Mouse (Mus musculus): ENCODE measurements around the gene Ahctf1.
"Not testable (repeated sequence)": the region's sequence is repeated elsewhere in the genome, so short reads cannot be mapped to it uniquely, and the experiment has no call there.

Ahctf1 gene

GRCm38 (mm10) chr1:179803513-179804139 lies at the start of gene Ahctf1:
TSS of gene Ahctf1 (minus strand) at chr1:179803680.
- DNase-seq (ENCODE audit: low spot score in 2 of 2): peak; percentile 96

GRCm38 (mm10) chr1:179847759-179848389 lies 44.4 kb upstream of the Ahctf1 start:
- DNase-seq (ENCODE audit: low spot score in 2 of 2): peak; percentile 68 to 75

- no peak for DNase-seq (ENCODE audit: low spot score in 2 of 2)
Observed at GRCm38 (mm10) chr1:179847173-179847572, 43.7 kb upstream of the Ahctf1 start.

GRCm38 (mm10) chr1:179845832-179846499 lies 42.5 kb upstream of the Ahctf1 start:
- DNase-seq (ENCODE audit: low spot score in 2 of 2): no peak

GRCm38 (mm10) chr1:179844894-179845293 lies 41.4 kb upstream of the Ahctf1 start:
- peak in 1 of 2 experiments; percentile 27 for DNase-seq (ENCODE audit: low spot score in 2 of 2)

GRCm38 (mm10) chr1:179843981-179844380 lies 40.5 kb upstream of the Ahctf1 start:
- DNase-seq (ENCODE audit: low spot score in 2 of 2): no peak

GRCm38 (mm10) chr1:179842568-179842967 lies 39.1 kb upstream of the Ahctf1 start:
- no peak for DNase-seq (ENCODE audit: low spot score in 2 of 2)

- DNase-seq (ENCODE audit: low spot score in 2 of 2): no peak
Observed at GRCm38 (mm10) chr1:179836426-179837404, 33.2 kb upstream of the Ahctf1 start.

GRCm38 (mm10) chr1:179835753-179836425 lies 32.4 kb upstream of the Ahctf1 start:
- no peak for DNase-seq (ENCODE audit: low spot score in 2 of 2)

- DNase-seq (ENCODE audit: low spot score in 2 of 2): no peak
Observed at GRCm38 (mm10) chr1:179833596-179833995, 30.1 kb upstream of the Ahctf1 start.

GRCm38 (mm10) chr1:179832710-179833240 lies 29.3 kb upstream of the Ahctf1 start:
- no peak for DNase-seq (ENCODE audit: low spot score in 2 of 2)

- no peak for DNase-seq (ENCODE audit: low spot score in 2 of 2)
Observed at GRCm38 (mm10) chr1:179828900-179829299, 25.4 kb upstream of the Ahctf1 start.

GRCm38 (mm10) chr1:179828051-179828450 lies 24.6 kb upstream of the Ahctf1 start:
- DNase-seq (ENCODE audit: low spot score in 2 of 2): no peak

- DNase-seq (ENCODE audit: low spot score in 2 of 2): no peak
Observed at GRCm38 (mm10) chr1:179824549-179824948, 21.1 kb upstream of the Ahctf1 start.

- DNase-seq (ENCODE audit: low spot score in 2 of 2): not testable (repeated sequence)
Observed at GRCm38 (mm10) chr1:179818490-179819278, 15.2 kb upstream of the Ahctf1 start.

- DNase-seq (ENCODE audit: low spot score in 2 of 2): peak; percentile 6 to 20
Observed at GRCm38 (mm10) chr1:179814616-179815015, 11.1 kb upstream of the Ahctf1 start.

GRCm38 (mm10) chr1:179813385-179813784 lies 9.9 kb upstream of the Ahctf1 start:
- no peak for DNase-seq (ENCODE audit: low spot score in 2 of 2)

GRCm38 (mm10) chr1:179808300-179808699 lies 4.8 kb upstream of the Ahctf1 start:
- no peak for DNase-seq (ENCODE audit: low spot score in 2 of 2)

- DNase-seq (ENCODE audit: low spot score in 2 of 2): no peak
Observed at GRCm38 (mm10) chr1:179807468-179807867, 4.0 kb upstream of the Ahctf1 start.

GRCm38 (mm10) chr1:179805751-179806150 lies 2.3 kb upstream of the Ahctf1 start:
- DNase-seq (ENCODE audit: low spot score in 2 of 2): no peak
